Mouse (Mus musculus) lung, postnatal 0 days (tissue): Measurements from ENCODE around the gene Sash1.

Experiments
- CTCF ChIP-seq: IDR thresholded peaks from 2 replicates; pipeline ENCODE4 v1.5.1; 2016; ENCODE audit warnings: antibody characterized with exemption, mild to moderate bottlenecking
- EP300 ChIP-seq: IDR thresholded peaks from 2 replicates; pipeline ENCODE4 v1.6.1; 2016; ENCODE audit warnings: antibody characterized with exemption, mild to moderate bottlenecking, control low read depth

GRCm38 (mm10) chr10:8804292-8804691 is 81.6 kb downstream of the Sash1 start:
- TF ChIP-seq CTCF (no peak), EP300 (no peak)
